8 mouse cellular contexts compared by ENCODE assay signal in genomic region chr3:137560851-137561449, GRCm38 (mm10).
DNase-seq lines count a peak whose midpoint lies in the region; ATAC-seq lines count a peak whose summit lies in the region.

No protein-coding gene starts in this region.

- peak; percentile 69 for ATAC-seq in limb, embryonic 12.5 days (ENCODE audit: insufficient number of reproducible peaks, insufficient read depth, low FRiP score, low TSS enrichment, low read depth)

- H3K27me3 ChIP-seq in limb, embryonic 12.5 days, result peaks cover 7% of the 10 kb centered on the region

- H3K36me3 ChIP-seq in limb, embryonic 12.5 days, result no peaks in the 10 kb centered on the region

- DNase-seq in heart, adult 8-10 months (ENCODE audit: low spot score), result peak; percentile 7
- no peak for DNase-seq in heart, postnatal 25 days (ENCODE audit: low spot score)
- peak; percentile 82 for DNase-seq in cerebellum, adult 11-12 months
- DNase-seq in gastrocnemius, adult 8-10 months (ENCODE audit: low spot score in 2 of 2), result peak; percentile 22 to 39
- no peak for DNase-seq in adrenal gland, postnatal 25 days
- DNase-seq in thymus, postnatal 4 days, result no peak
- no peak for DNase-seq in lung, adult 18-20 months

- 40% methylated on average over 6 of the region's 6 CpGs for WGBS in limb, embryonic 12.5 days

- H3K4me3 ChIP-seq in limb, embryonic 12.5 days (replicated peaks), result no peak overlapping the region

- H3K27ac ChIP-seq in limb, embryonic 12.5 days, result 0 out of 2 replicates have a peak overlapping the region, but pooled peaks have one; percentile 1

- no peaks in the 10 kb centered on the region for H3K9me3 ChIP-seq in limb, embryonic 12.5 days

- peak overlapping the region; percentile 15; the same call in 1 of the 2 replicates for H3K4me2 ChIP-seq in limb, embryonic 12.5 days

- intact Hi-C loops in heart, postnatal 25 days (cut with DNase I), result no loop called here

- H3K4me1 ChIP-seq in limb, embryonic 12.5 days (replicated peaks), result peaks cover 29% of the 10 kb centered on the region

- no peak overlapping the region for H3K9ac ChIP-seq in limb, embryonic 12.5 days (replicated peaks)

Comparison
In these comparisons a context has a peak if more than half of its experiments do, and no peak if none do; other contexts are left out.
1. DNase-seq: peak in heart, adult 8-10 months (single experiment), cerebellum, adult 11-12 months (single experiment) and gastrocnemius, adult 8-10 months (2 of 2); none in heart, postnatal 25 days (single experiment), adrenal gland, postnatal 25 days (single experiment), thymus, postnatal 4 days (single experiment) and lung, adult 18-20 months (0 of 2).